Mouse (Mus musculus) T-helper 1 cell (primary cell): Measurements from ENCODE around the gene Znrf3.

Experiments
- in situ Hi-C: fragments of 300-600 bp; cut with MboI, MseI; formaldehyde crosslinking; loops from one replicate; pipeline ENCODE4 v1.15.1; 2025; ENCODE audit warnings: high pct_unique_total_duplicates

Znrf3 gene

GRCm38 (mm10) chr11:5402127-5402733 is 42.4 kb downstream of the Znrf3 start:
- in situ Hi-C loops, result no loop called here

- in situ Hi-C loops, result no loop called here
Observed at GRCm38 (mm10) chr11:5398301-5399053, 46.2 kb downstream of the Znrf3 start.

- in situ Hi-C loops, result no loop called here
Observed at GRCm38 (mm10) chr11:5390969-5391831, 53.4 kb downstream of the Znrf3 start.

- in situ Hi-C loops, result no loop called here
Observed at GRCm38 (mm10) chr11:5382652-5383051, 62.0 kb downstream of the Znrf3 start.

- in situ Hi-C loops, result no loop called here
Observed at GRCm38 (mm10) chr11:5381226-5381625, 63.4 kb downstream of the Znrf3 start.

GRCm38 (mm10) chr11:5380275-5380674 is 64.4 kb downstream of the Znrf3 start:
- in situ Hi-C loops, result no loop called here

- in situ Hi-C loops, result no loop called here
Observed at GRCm38 (mm10) chr11:5369176-5369575, 75.5 kb downstream of the Znrf3 start.

GRCm38 (mm10) chr11:5368492-5368891 is 76.2 kb downstream of the Znrf3 start:
- in situ Hi-C loops, result no loop called here

GRCm38 (mm10) chr11:5355266-5355764 is 89.3 kb downstream of the Znrf3 start:
- in situ Hi-C loops, result no loop called here

- in situ Hi-C loops, result loop anchor here (5.0 kb wide), 1 partner anchor 83 kb away; no protein-coding TSS in a partner anchor
Observed at GRCm38 (mm10) chr11:5354753-5355152, 89.9 kb downstream of the Znrf3 start.

GRCm38 (mm10) chr11:5353032-5353431 is 91.6 kb downstream of the Znrf3 start:
- in situ Hi-C loops, result loop anchor here (5.0 kb wide), 1 partner anchor 84 kb away; no protein-coding TSS in a partner anchor

- in situ Hi-C loops, result loop anchor here (5.0 kb wide), 1 partner anchor 47 kb away; no protein-coding TSS in a partner anchor
Observed at GRCm38 (mm10) chr11:5349483-5349882, 95.2 kb downstream of the Znrf3 start.

GRCm38 (mm10) chr11:5346845-5347640 is 97.6 kb downstream of the Znrf3 start:
- in situ Hi-C loops, result loop anchor here (5.0 kb wide), 1 partner anchor 45 kb away; no protein-coding TSS in a partner anchor

GRCm38 (mm10) chr11:5343748-5344147 is 100.9 kb downstream of the Znrf3 start:
- in situ Hi-C loops, result no loop called here

- in situ Hi-C loops, result no loop called here
Observed at GRCm38 (mm10) chr11:5339732-5340131, 104.9 kb downstream of the Znrf3 start.

- in situ Hi-C loops, result no loop called here
Observed at GRCm38 (mm10) chr11:5336852-5337251, 107.8 kb downstream of the Znrf3 start.

- in situ Hi-C loops, result no loop called here
Observed at GRCm38 (mm10) chr11:5336269-5336668, 108.4 kb downstream of the Znrf3 start.

GRCm38 (mm10) chr11:5330851-5331250 is 113.8 kb downstream of the Znrf3 start:
- in situ Hi-C loops, result no loop called here

- in situ Hi-C loops, result no loop called here
Observed at GRCm38 (mm10) chr11:5327693-5328092, 117.0 kb downstream of the Znrf3 start.

GRCm38 (mm10) chr11:5326252-5326651 is 118.4 kb downstream of the Znrf3 start:
- in situ Hi-C loops, result no loop called here

GRCm38 (mm10) chr11:5325217-5325616 is 119.4 kb downstream of the Znrf3 start:
- in situ Hi-C loops, result no loop called here
